Mouse (Mus musculus) lung, postnatal 0 days (tissue): ENCODE data around the gene Phykpl. TPM values are rescaled to one million over a fixed set of nuclear protein-coding genes. Genes with fewer than 3 reads are reported as not detected.

ENCODE experiments used
- ATAC-seq: fragments of 200-750 bp; cut with Nextera tagmentation; 2 replicates; pipeline ENCODE4 v1.8.0; 2017; ENCODE audit warnings: moderate library complexity
- DNase-seq: peaks from one replicate; pipeline ENCODE4 v3.0.0-alpha.2; 2016; ENCODE audit warnings: low spot score
- H3K27ac ChIP-seq: fragments of 300-500 bp; sonication (generic); 2 replicates; pipeline ENCODE4 v1.5.1; 2014; ENCODE audit warnings: antibody characterized with exemption, mild to moderate bottlenecking, low read length, mixed read lengths
- H3K27me3 ChIP-seq: fragments of 300-500 bp; sonication (generic); replicated peaks from 2 replicates; pipeline ENCODE4 v1.6.1; 2014; ENCODE audit warnings: low read length, mixed read lengths; ENCODE audit not compliant: insufficient read depth
- H3K36me3 ChIP-seq: fragments of 300-500 bp; sonication (generic); 2 replicates; pipeline ENCODE4 v1.6.1; 2014; ENCODE audit warnings: low read length, mixed read lengths; ENCODE audit not compliant: insufficient read depth
- H3K4me1 ChIP-seq: fragments of 300-500 bp; sonication (generic); 2 replicates; pipeline ENCODE4 v1.6.1; 2014; ENCODE audit warnings: antibody characterized with exemption, low read depth, low read length, mixed read lengths; ENCODE audit not compliant: insufficient read depth
- H3K4me2 ChIP-seq: fragments of 300-500 bp; sonication (generic); replicated peaks from 2 replicates; pipeline ENCODE4 v1.6.1; 2014; ENCODE audit warnings: low read depth, mild to moderate bottlenecking, low read length, moderate library complexity, mixed read lengths
- H3K4me3 ChIP-seq: fragments of 300-500 bp; sonication (generic); 2 replicates; pipeline ENCODE4 v1.5.1; 2014; ENCODE audit warnings: low read depth, low read length
- H3K9ac ChIP-seq: fragments of 300-500 bp; sonication (generic); replicated peaks from 2 replicates; pipeline ENCODE4 v1.6.1; 2014; ENCODE audit warnings: low read depth, mild to moderate bottlenecking
- H3K9me3 ChIP-seq: fragments of 300-500 bp; sonication (generic); 2 replicates; pipeline ENCODE4 v1.6.1; 2016; ENCODE audit warnings: low read length, mixed read lengths
- CTCF ChIP-seq: IDR thresholded peaks from 2 replicates; pipeline ENCODE4 v1.5.1; 2016; ENCODE audit warnings: antibody characterized with exemption, mild to moderate bottlenecking
- EP300 ChIP-seq: IDR thresholded peaks from 2 replicates; pipeline ENCODE4 v1.6.1; 2016; ENCODE audit warnings: antibody characterized with exemption, mild to moderate bottlenecking, control low read depth
- WGBS: fragments of 180-500 bp; shearing (Covaris S2); extraction: QIAGEN DNeasy Blood & Tissue Kit; methylation state at CpG from one replicate; pipeline ENCODE4 v1.1.7; 2014; 5-methylcytosine and 5-hydroxymethylcytosine counted together
- polyA plus RNA-seq: library from polyadenylated mRNA; unstranded; fragments of >200 nt; fragmentation: Nextera tagmentation; extraction: Ambion mirVana; gene quantifications from 2 replicates; pipeline ENCODE4 v1.2.1, GENCODE M21; 2015

Gene Phykpl
- polyA plus RNA-seq, 1 experiment from 2014 or later: 10.8 TPM

GRCm38 (mm10) chr11:51563276-51563675, 21.3 kb upstream of the Phykpl start:
- H3K36me3 ChIP-seq: no peaks in the 10 kb centered on the region
- no peak for ATAC-seq
- 81% methylated on average over 1 of the region's 1 CpGs for WGBS

DNA sequence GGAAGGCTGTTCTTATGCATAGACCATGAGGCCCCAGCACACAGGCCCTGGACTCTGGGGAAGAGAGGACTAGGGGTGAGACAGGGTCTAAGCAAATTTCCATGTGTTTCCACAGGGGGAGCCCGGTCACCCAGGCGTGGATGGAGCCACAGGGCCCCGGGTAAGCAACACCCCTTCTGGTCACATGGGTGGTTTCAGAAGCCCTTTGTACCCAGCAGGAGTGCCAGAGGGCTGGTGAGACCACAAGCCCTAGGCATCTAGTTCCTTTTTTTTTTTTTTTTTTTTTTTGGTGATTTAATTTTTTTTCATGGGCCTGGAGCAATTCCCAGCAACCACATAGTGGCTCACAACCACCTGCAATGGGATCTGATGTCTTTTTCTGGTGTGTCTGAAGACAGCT, 19.5 kb upstream of the Phykpl start:
- 31% methylated on average over 3 of the region's 3 CpGs for WGBS
- TF ChIP-seq CTCF (no peak), EP300 (no peak)
- 0 out of 2 replicates have a peak, but pooled peaks have one; percentile 38 for ATAC-seq

More at GRCm38 (mm10) chr11:51563276-51563675, 21.3 kb upstream of the Phykpl start:
- no peak overlapping the region for H3K9ac ChIP-seq
- H3K4me3 ChIP-seq: no peak overlapping the region
- H3K27me3 ChIP-seq: no peaks in the 10 kb centered on the region
- H3K4me2 ChIP-seq: no peak overlapping the region
- H3K9me3 ChIP-seq: no peaks in the 10 kb centered on the region
- no peaks in the 10 kb centered on the region for H3K4me1 ChIP-seq
- DNase-seq: no peak
- TF ChIP-seq CTCF (no peak), EP300 (no peak)
- no peak overlapping the region for H3K27ac ChIP-seq

GRCm38 (mm10) chr11:51565951-51566350, 18.6 kb upstream of the Phykpl start:
- WGBS: 89% methylated on average over 6 of the region's 6 CpGs
- no peak overlapping the region for H3K9ac ChIP-seq
- no peak overlapping the region for H3K4me3 ChIP-seq
- no peaks in the 10 kb centered on the region for H3K9me3 ChIP-seq
- no peaks in the 10 kb centered on the region for H3K36me3 ChIP-seq
- no peak overlapping the region for H3K27ac ChIP-seq
- H3K27me3 ChIP-seq: no peaks in the 10 kb centered on the region
- DNase-seq (no peak), ATAC-seq (no peak)
- H3K4me1 ChIP-seq: no peaks in the 10 kb centered on the region
- TF ChIP-seq EP300: no peak
- peak; percentile 41; the same call in 1 of the 2 replicates for TF ChIP-seq CTCF
- no peak overlapping the region for H3K4me2 ChIP-seq

More for the DNA sequence above, 19.5 kb upstream of the Phykpl start:
- H3K9ac ChIP-seq: no peak overlapping the region
- no peaks in the 10 kb centered on the region for H3K36me3 ChIP-seq
- no peaks in the 10 kb centered on the region for H3K9me3 ChIP-seq
- H3K4me3 ChIP-seq: no peak overlapping the region
- DNase-seq: no peak
- no peak overlapping the region for H3K4me2 ChIP-seq
- H3K27me3 ChIP-seq: no peaks in the 10 kb centered on the region
- no peaks in the 10 kb centered on the region for H3K4me1 ChIP-seq
- no peak overlapping the region for H3K27ac ChIP-seq

- Histone ChIP-seq H3K4me3 (no peak overlapping the region), H3K36me3 (no peaks in the 10 kb centered on the region), H3K4me1 (no peaks in the 10 kb centered on the region), H3K9ac (no peak overlapping the region), H3K9me3 (no peaks in the 10 kb centered on the region), H3K27me3 (no peaks in the 10 kb centered on the region), H3K27ac (no peak overlapping the region), H3K4me2 (no peak overlapping the region)
- TF ChIP-seq EP300 (no peak), CTCF (no peak)
- DNase-seq (no peak), ATAC-seq (no peak)
- 76% methylated on average over 4 of the region's 4 CpGs for WGBS
Measured at GRCm38 (mm10) chr11:51568801-51569200, 15.8 kb upstream of the Phykpl start.

- 80% methylated on average over 4 of the region's 4 CpGs for WGBS
- no peak overlapping the region for H3K4me3 ChIP-seq
- no peaks in the 10 kb centered on the region for H3K9me3 ChIP-seq
- no peak overlapping the region for H3K27ac ChIP-seq
- no peaks in the 10 kb centered on the region for H3K27me3 ChIP-seq
- no peak for DNase-seq
- no peaks in the 10 kb centered on the region for H3K36me3 ChIP-seq
- H3K4me1 ChIP-seq: no peaks in the 10 kb centered on the region
- ATAC-seq: no peak
- H3K4me2 ChIP-seq: no peak overlapping the region
- no peak overlapping the region for H3K9ac ChIP-seq
- no peak for TF ChIP-seq EP300
- TF ChIP-seq CTCF: no peak
Measured at GRCm38 (mm10) chr11:51576454-51576853, 8.1 kb upstream of the Phykpl start.

DNA sequence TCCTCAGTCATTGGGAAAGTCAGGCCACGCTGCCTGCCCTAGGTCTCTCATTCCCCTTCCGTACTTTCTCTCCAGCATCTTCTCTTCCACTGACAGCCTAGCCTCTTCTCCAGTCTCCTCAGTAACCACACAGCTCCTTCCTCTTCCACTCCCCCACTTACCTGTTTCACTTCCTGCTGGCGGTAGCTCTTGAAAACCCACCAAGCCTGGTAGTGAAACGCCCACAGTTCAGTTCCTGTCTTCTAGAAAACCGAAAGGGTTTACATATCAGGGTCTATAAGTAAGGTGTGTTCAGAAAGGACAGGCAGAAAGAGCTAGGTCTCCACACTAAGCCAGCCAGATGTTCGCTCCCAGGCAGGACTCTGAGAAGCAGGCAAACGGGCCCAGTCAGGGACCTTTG, 7.0 kb upstream of the Phykpl start:
- no peak overlapping the region for H3K4me3 ChIP-seq
- 63% methylated on average over 7 of the region's 7 CpGs for WGBS

GRCm38 (mm10) chr11:51579024-51579423, 5.5 kb upstream of the Phykpl start:
- Histone ChIP-seq H3K4me3 (no peak overlapping the region), H3K4me2 (no peak overlapping the region), H3K27ac (no peak overlapping the region), H3K9me3 (no peaks in the 10 kb centered on the region), H3K36me3 (no peaks in the 10 kb centered on the region), H3K4me1 (peaks cover 13% of the 10 kb centered on the region; the same call in 1 of the 2 replicates), H3K9ac (no peak overlapping the region), H3K27me3 (no peaks in the 10 kb centered on the region)
- WGBS: 61% methylated on average over 4 of the region's 4 CpGs
- DNase-seq (no peak), ATAC-seq (no peak)
- TF ChIP-seq CTCF: no peak
- TF ChIP-seq EP300: no peak

More for the DNA sequence above, 7.0 kb upstream of the Phykpl start:
- Histone ChIP-seq H3K4me2 (no peak overlapping the region), H3K27ac (no peak overlapping the region), H3K4me1 (no peaks in the 10 kb centered on the region), H3K9me3 (no peaks in the 10 kb centered on the region), H3K27me3 (no peaks in the 10 kb centered on the region), H3K36me3 (no peaks in the 10 kb centered on the region), H3K9ac (no peak overlapping the region)
- TF ChIP-seq CTCF: no peak
- no peak for TF ChIP-seq EP300
- ATAC-seq: no peak
- no peak for DNase-seq
